Mouse (Mus musculus): ENCODE measurements at regions not wholly inside any gene's neighbourhood (a gene's known extent, or its start where the extent isn't known, plus 50 kb on each side); places are given as distances from the start of the nearest gene placed in this dataset.

GRCm38 (mm10) chr19:29194066-29194830 lies 57.4 kb upstream of the Jak2 start:
- no peak for DNase-seq
- intact Hi-C loops (cut with DNase I) = no loop called here

GRCm38 (mm10) chr19:29196186-29196585 lies 55.4 kb upstream of the Jak2 start:
- intact Hi-C loops (cut with DNase I) = no loop called here
- no peak for DNase-seq

GRCm38 (mm10) chr19:29198636-29199035 lies 53.0 kb upstream of the Jak2 start:
- intact Hi-C loops (cut with DNase I) = no loop called here

GRCm38 (mm10) chr19:29199117-29199823 lies 52.4 kb upstream of the Jak2 start:
- intact Hi-C loops (cut with DNase I) = no loop called here
- no peak for DNase-seq

More at GRCm38 (mm10) chr19:29198636-29199035, 53.0 kb upstream of the Jak2 start:
- DNase-seq = no peak

- intact Hi-C loops (cut with DNase I) = loop anchor here (5.0 kb wide), 1 partner anchor 134 kb away; no protein-coding TSS in a partner anchor
- no peak for DNase-seq
Observed at GRCm38 (mm10) chr19:29201674-29202073, 50.0 kb upstream of the Jak2 start.
